Comparison of ENCODE assay signal across 8 mouse cellular contexts in genomic region chr10:94992127-94992526, GRCm38 (mm10). TPM values are rescaled to one million over a fixed set of nuclear protein-coding genes. Genes with fewer than 3 reads are reported as not detected.
DNase-seq lines count a peak whose midpoint lies in the region; ATAC-seq and TF ChIP-seq lines count a peak whose summit lies in the region.

No protein-coding gene starts in this region.

- peak overlapping the region; percentile 62 for H3K27ac ChIP-seq in gastrocnemius, adult 2 months
- no peak overlapping the region for H3K27ac ChIP-seq in hindbrain, embryonic 16.5 days (ENCODE audit: low read depth, low read length)

- no peaks in the 10 kb centered on the region for H3K36me3 ChIP-seq in hindbrain, embryonic 16.5 days (ENCODE audit: control insufficient read depth, insufficient read depth, low read length)

- peak overlapping the region; percentile 47 for H3K4me2 ChIP-seq in hindbrain, embryonic 16.5 days (ENCODE audit: low read length)

- peak overlapping the region; percentile 63 for H3K4me3 ChIP-seq in gastrocnemius, adult 2 months
- no peak overlapping the region for H3K4me3 ChIP-seq in hindbrain, embryonic 16.5 days (ENCODE audit: low read length)

- H3K9me3 ChIP-seq in hindbrain, embryonic 16.5 days (ENCODE audit: control insufficient read depth, low read length): no peaks in the 10 kb centered on the region

- peak; percentile 34 for DNase-seq in WW6 (ENCODE audit: low read depth, low spot score)
- DNase-seq in cerebellum, postnatal 25 days: peak; percentile 60 to 69
- peak; percentile 90 for DNase-seq in gastrocnemius, adult 2 months
- peak; percentile 54 to 80 for DNase-seq in left cerebral cortex, postnatal 10 days (ENCODE audit: extremely low spot score in 1 of 2, low spot score in 2 of 2)
- peak; percentile 80 to 86 for DNase-seq in right cerebral cortex, postnatal 10 days (ENCODE audit: low spot score in 2 of 2)
- peak; percentile 81 for DNase-seq in urinary bladder, postnatal 25 days (ENCODE audit: low spot score)

- peak; percentile 94 for TF ChIP-seq CTCF in gastrocnemius, adult 2 months (IDR thresholded peaks at IDR 0.05)

- no peak for ATAC-seq in hindbrain, embryonic 16.5 days
- peak; percentile 90 for ATAC-seq in megakaryocyte progenitor cell, adult 5-6 weeks (replicated peaks; ENCODE audit: poor library complexity)

- H3K9ac ChIP-seq in hindbrain, embryonic 16.5 days (ENCODE audit: low read depth, low read length): no peak overlapping the region

- H3K27me3 ChIP-seq in hindbrain, embryonic 16.5 days (replicated peaks; ENCODE audit: control insufficient read depth, insufficient read depth, low read length): no peaks in the 10 kb centered on the region

- peaks cover 5% of the 10 kb centered on the region for H3K4me1 ChIP-seq in hindbrain, embryonic 16.5 days (ENCODE audit: control insufficient read depth, insufficient read depth, low read depth, low read length)

- WGBS in hindbrain, embryonic 16.5 days: 8% methylated on average over 9 of the region's 9 CpGs

- intact Hi-C loops in gastrocnemius, adult 2 months (cut with DNase I): loop anchor here (1.0 to 5.0 kb wide), 4 partner anchors 21 to 325 kb away; no protein-coding TSS in a partner anchor
- intact Hi-C loops in left cerebral cortex, postnatal 10 days (cut with DNase I): loop anchor here (1.0 to 5.0 kb wide), 4 partner anchors 95 to 484 kb away; partner anchors contain the start of gene Socs2

RNA-seq across cellular contexts. Expression of gene Plxnc1, which starts 47.5 kb away (rescaled TPM):
- total RNA-seq in gastrocnemius, adult 2 months (2021): under 1 TPM; 0.33 to 0.59 TPM
- polyA plus RNA-seq in hindbrain, embryonic 16.5 days (2015; fragmentation: Nextera tagmentation; extraction: Ambion mirVana): 8.3 and 8.4 TPM in 2 replicates
- 10 to 100 TPM; 45.4 to 46.8 TPM for total RNA-seq in left cerebral cortex, postnatal 10 days (2021)
- total RNA-seq in megakaryocyte progenitor cell, adult 5-6 weeks (2015): 15.6 and 28.8 TPM in 2 replicates
- 10.6 and 16.6 TPM in 2 replicates for total RNA-seq in megakaryocyte progenitor cell, adult 5-6 weeks (2017)

Comparison
In these comparisons a context has a peak if more than half of its experiments do, and no peak if none do; other contexts are left out.
1. DNase-seq: peak in every context shown above with its lines; median percentile 90 in gastrocnemius, adult 2 months; 83 in right cerebral cortex, postnatal 10 days; 81 in urinary bladder, postnatal 25 days; 67 in left cerebral cortex, postnatal 10 days; 64 in cerebellum, postnatal 25 days; 34 in WW6.
2. RNA of gene Plxnc1, which starts 47.5 kb away (total RNA-seq): 45.4 to 46.8 TPM in left cerebral cortex, postnatal 10 days and 10.6 to 28.8 TPM in megakaryocyte progenitor cell, adult 5-6 weeks; 0.33 to 0.59 TPM in gastrocnemius, adult 2 months; every median in the first group is over 4 times any median in the second.